Mouse (Mus musculus) layer of hippocampus, adult 9-11 months (tissue): Measurements from ENCODE around the gene Mospd3.
"Not testable (repeated sequence)": the region's sequence is repeated elsewhere in the genome, so short reads cannot be mapped to it uniquely, and the experiment has no call there.

Experiments
- DNase-seq: peaks from one replicate; pipeline ENCODE4 v3.0.0; 2022

Mospd3 gene

GRCm38 (mm10) chr5:137614921-137615320, 14.1 kb upstream of the Mospd3 start:
- not testable (repeated sequence) for DNase-seq

- DNase-seq, result no peak
These were observed 12.7 kb upstream of the Mospd3 start, which contains the start of gene Pcolce for GRCm38 (mm10) chr5:137613550-137613949. Gene Pcolce, minus strand, starts transcription at chr5:137613784.

GRCm38 (mm10) chr5:137613076-137613475, 12.2 kb upstream of the Mospd3 start:
- no peak for DNase-seq

- no peak for DNase-seq
These were observed 10.4 kb upstream of the Mospd3 start for GRCm38 (mm10) chr5:137611245-137611602.

- no peak for DNase-seq
These were observed 9.8 kb upstream of the Mospd3 start for GRCm38 (mm10) chr5:137610548-137611244.

GRCm38 (mm10) chr5:137610056-137610455, 9.2 kb upstream of the Mospd3 start:
- no peak for DNase-seq

GRCm38 (mm10) chr5:137609292-137609691, 8.4 kb upstream of the Mospd3 start:
- DNase-seq, result no peak

- DNase-seq, result no peak
These were observed 7.9 kb upstream of the Mospd3 start for GRCm38 (mm10) chr5:137608654-137609190.

- DNase-seq, result no peak
These were observed 7.2 kb upstream of the Mospd3 start for GRCm38 (mm10) chr5:137607860-137608653.

- no peak for DNase-seq
These were observed 489 bp upstream of the Mospd3 start for GRCm38 (mm10) chr5:137601365-137601729.

- DNase-seq, result no peak
These were observed 608 bp downstream of the Mospd3 start for GRCm38 (mm10) chr5:137600281-137600618.

- no peak for DNase-seq
These were observed 1.3 kb downstream of the Mospd3 start for GRCm38 (mm10) chr5:137599600-137599999.

GRCm38 (mm10) chr5:137598100-137598826, 2.6 kb downstream of the Mospd3 start:
- no peak for DNase-seq

GRCm38 (mm10) chr5:137597625-137598024, 3.2 kb downstream of the Mospd3 start:
- no peak for DNase-seq

- DNase-seq, result no peak
These were observed 4.1 kb downstream of the Mospd3 start for GRCm38 (mm10) chr5:137596601-137597261.

GRCm38 (mm10) chr5:137595921-137596320, 4.9 kb downstream of the Mospd3 start:
- DNase-seq, result no peak

- no peak for DNase-seq
These were observed 10.4 kb downstream of the Mospd3 start for GRCm38 (mm10) chr5:137590507-137590906.

- DNase-seq, result peak; percentile 54
These were observed 15.9 kb downstream of the Mospd3 start for GRCm38 (mm10) chr5:137584976-137585375.

- peak; percentile 66 for DNase-seq
These were observed 17.1 kb downstream of the Mospd3 start for GRCm38 (mm10) chr5:137583670-137584169.

GRCm38 (mm10) chr5:137582702-137583101, 18.2 kb downstream of the Mospd3 start:
- no peak for DNase-seq

GRCm38 (mm10) chr5:137580246-137580645, 20.6 kb downstream of the Mospd3 start:
- no peak for DNase-seq

- DNase-seq, result peak; percentile 48
These were observed 26.4 kb downstream of the Mospd3 start for GRCm38 (mm10) chr5:137574470-137574901.
